Mouse (Mus musculus) E14TG2a.4 (cell line): ENCODE measurements around the gene Gm27029.

Source experiments
- CTCF ChIP-seq: conservative IDR thresholded peaks from 2 replicates; pipeline ENCODE4 v1.5.1; 2014; ENCODE audit warnings: low read length
- NANOG ChIP-seq: IDR thresholded peaks from 2 replicates; pipeline ENCODE4 v1.6.1; 2014; ENCODE audit warnings: borderline replicate concordance, low read length, mixed read lengths
- POU5F1 ChIP-seq: IDR thresholded peaks from 2 replicates; pipeline ENCODE4 v1.6.1; 2014; ENCODE audit warnings: low read length, borderline replicate concordance

DNA sequence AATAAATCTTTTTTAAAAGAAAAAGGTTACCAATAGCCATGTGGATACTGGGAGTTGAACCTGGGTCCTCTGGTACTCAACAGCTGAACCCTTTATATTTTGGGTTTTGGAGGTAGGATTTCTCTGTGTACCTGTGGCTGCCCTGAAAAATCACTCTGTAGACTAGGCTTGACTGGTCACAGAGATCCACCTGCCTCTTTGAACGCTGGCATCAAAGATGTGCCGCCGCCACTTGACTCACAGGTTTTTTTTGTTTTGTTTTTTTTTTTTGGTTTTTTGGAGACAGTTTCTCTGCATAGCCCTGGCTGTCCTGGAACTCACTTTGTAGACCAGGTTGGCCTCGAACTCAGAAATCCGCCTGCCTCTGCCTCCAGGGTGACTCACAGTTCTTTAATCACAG is 23.2 kb upstream of the Gm27029 start:
- TF ChIP-seq CTCF (no peak), POU5F1 (no peak), NANOG (no peak)
